Mouse (Mus musculus) midbrain, postnatal 0 days (tissue): ENCODE data around the gene Tkt. TPM values are rescaled to one million over a fixed set of nuclear protein-coding genes. Genes with fewer than 3 reads are reported as not detected.

Experiments used
- ATAC-seq: fragments of 200-750 bp; cut with Nextera tagmentation; 2 replicates; pipeline ENCODE4 v1.8.0; 2017; ENCODE audit warnings: moderate number of reproducible peaks, mild to moderate bottlenecking, moderate TSS enrichment, moderate library complexity; ENCODE audit not compliant: low FRiP score
- DNase-seq: peaks from one replicate; pipeline ENCODE4 v3.0.0-alpha.2; 2015; ENCODE audit warnings: low spot score
- H3K27ac ChIP-seq: fragments of 300-500 bp; sonication (generic); 2 replicates; pipeline ENCODE4 v1.5.1; 2014; ENCODE audit warnings: low read depth, mild to moderate bottlenecking, low read length, mixed read lengths
- H3K27me3 ChIP-seq: fragments of 300-500 bp; sonication (generic); 2 replicates; pipeline ENCODE4 v1.6.1; 2014; ENCODE audit warnings: low read length, control low read depth, mixed read lengths; ENCODE audit not compliant: insufficient read depth
- H3K36me3 ChIP-seq: fragments of 300-500 bp; sonication (generic); 2 replicates; pipeline ENCODE4 v1.6.1; 2014; ENCODE audit warnings: low read length, control low read depth, mixed read lengths; ENCODE audit not compliant: insufficient read depth
- H3K4me1 ChIP-seq: fragments of 300-500 bp; sonication (generic); 2 replicates; pipeline ENCODE4 v1.6.1; 2014; ENCODE audit warnings: mild to moderate bottlenecking, control low read depth, antibody characterized with exemption, low read length, mixed read lengths; ENCODE audit not compliant: insufficient read depth
- H3K4me2 ChIP-seq: fragments of 300-500 bp; sonication (generic); 2 replicates; pipeline ENCODE4 v1.6.1; 2014; ENCODE audit warnings: low read depth, mild to moderate bottlenecking, low read length, mixed read lengths; ENCODE audit not compliant: poor library complexity, severe bottlenecking
- H3K4me3 ChIP-seq: fragments of 300-500 bp; sonication (generic); 2 replicates; pipeline ENCODE4 v1.5.1; 2014; ENCODE audit warnings: low read depth, mild to moderate bottlenecking, low read length, moderate library complexity
- H3K9ac ChIP-seq: fragments of 300-500 bp; sonication (generic); replicated peaks from 2 replicates; pipeline ENCODE4 v1.6.1; 2014; ENCODE audit warnings: mild to moderate bottlenecking, low read length, moderate library complexity, mixed read lengths; ENCODE audit not compliant: poor library complexity, severe bottlenecking
- H3K9me3 ChIP-seq: fragments of 300-500 bp; sonication (generic); 2 replicates; pipeline ENCODE4 v1.6.1; 2016; ENCODE audit warnings: low read length, control low read depth
- CTCF ChIP-seq: IDR thresholded peaks from 2 replicates; pipeline ENCODE4 v1.5.1; 2016; ENCODE audit warnings: antibody characterized with exemption, mild to moderate bottlenecking
- WGBS: fragments of 180-500 bp; shearing (Covaris S2); extraction: QIAGEN DNeasy Blood & Tissue Kit; methylation state at CpG from one replicate; pipeline ENCODE4 v1.1.7; 2014; 5-methylcytosine and 5-hydroxymethylcytosine counted together
- polyA plus RNA-seq: library from polyadenylated mRNA; unstranded; fragments of >200 nt; fragmentation: Nextera tagmentation; extraction: Ambion mirVana; gene quantifications from 2 replicates; pipeline ENCODE4 v1.2.1, GENCODE M21; 2015
- total RNA-seq: library from RNA; depleted of rRNA; stranded (reverse); fragments of >200 nt; gene quantifications from 2 replicates; pipeline ENCODE4 v1.2.3, GENCODE M21; 2014

Tkt gene
- total and polyA plus RNA-seq, 2 experiments from 2014 or later = 241 to 388 TPM

DNA sequence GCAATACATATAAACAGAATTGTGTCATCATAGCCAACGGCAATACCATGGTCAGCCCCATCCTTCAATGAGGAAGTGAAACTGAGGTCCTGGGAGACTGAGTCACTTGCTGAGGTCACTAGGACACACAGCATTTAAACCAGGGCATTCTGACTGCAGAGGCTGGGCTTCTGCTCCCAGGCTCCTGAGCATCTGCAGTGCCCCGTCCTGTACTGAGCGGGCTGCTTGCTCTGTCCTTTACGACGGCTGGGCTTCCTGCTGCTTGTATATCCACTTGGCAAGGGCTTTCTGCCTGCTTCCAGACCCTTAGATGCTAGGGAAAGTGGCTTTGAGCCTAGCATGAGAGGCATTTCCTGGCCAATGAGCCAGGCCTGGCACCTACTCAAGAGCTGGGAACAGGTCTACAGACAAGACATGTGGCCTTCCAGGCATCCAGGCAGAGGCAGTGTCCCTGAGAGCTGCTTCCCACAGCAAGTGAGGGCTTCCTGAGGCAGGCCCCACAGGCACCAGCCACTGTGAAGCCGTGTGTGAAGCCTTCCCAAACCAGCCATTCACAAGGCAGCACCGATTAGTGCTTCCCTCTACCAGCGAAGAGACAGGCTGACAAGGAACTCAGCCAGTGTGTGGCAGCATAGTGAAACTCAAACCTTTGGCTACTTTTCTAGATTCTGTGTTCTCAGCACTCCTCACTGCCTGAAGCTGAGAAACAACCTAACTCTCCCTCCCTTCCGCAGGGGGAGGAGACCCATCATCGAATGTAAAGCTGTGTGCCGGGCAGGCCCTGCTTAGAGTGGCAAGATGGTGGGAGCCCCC is 45.3 kb downstream of the Tkt start:
- peak overlapping the region; percentile 67; the same call in 1 of the 2 replicates for H3K27ac ChIP-seq
- ATAC-seq = peak; percentile 79
- no peak overlapping the region for H3K9ac ChIP-seq
- H3K4me2 ChIP-seq = no peak overlapping the region
- H3K4me1 ChIP-seq = no peaks in the 10 kb centered on the region
- WGBS = 28% methylated on average over 11 of the region's 11 CpGs
- H3K27me3 ChIP-seq = no peaks in the 10 kb centered on the region
- TF ChIP-seq CTCF = peak; percentile 65
- H3K36me3 ChIP-seq = no peaks in the 10 kb centered on the region
- no peaks in the 10 kb centered on the region for H3K9me3 ChIP-seq
- peak; percentile 84 for DNase-seq
- H3K4me3 ChIP-seq = no peak overlapping the region

DNA sequence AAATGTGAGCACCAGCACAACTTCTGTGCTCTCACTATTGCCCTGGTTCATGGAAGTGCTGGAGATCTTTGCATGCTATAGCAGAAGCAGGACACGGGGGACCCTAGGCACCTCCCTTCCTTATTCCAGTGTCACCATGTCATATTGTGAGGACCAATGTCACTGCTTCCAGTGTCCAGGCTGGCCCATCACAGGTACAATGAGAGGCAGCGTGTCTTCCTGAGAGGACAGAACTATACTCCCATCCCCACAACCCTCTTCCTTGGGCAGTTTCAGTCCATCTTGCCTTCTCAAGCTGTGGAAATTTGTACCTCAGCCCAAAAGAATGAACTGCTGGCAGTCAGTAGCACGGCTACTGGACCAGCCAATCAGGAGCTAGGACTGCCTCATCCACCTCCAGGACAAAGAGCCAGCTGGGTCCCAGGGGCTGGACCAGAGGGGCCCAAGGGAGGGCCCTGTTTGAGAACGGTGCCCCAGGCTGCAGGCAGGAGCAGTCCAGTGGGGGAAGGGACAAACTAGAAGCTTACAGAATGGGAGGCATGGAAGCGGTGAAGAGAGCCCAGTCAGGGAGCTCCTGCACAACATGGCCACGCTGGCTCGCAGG is 46.0 kb downstream of the Tkt start:
- no peak for TF ChIP-seq CTCF

DNA sequence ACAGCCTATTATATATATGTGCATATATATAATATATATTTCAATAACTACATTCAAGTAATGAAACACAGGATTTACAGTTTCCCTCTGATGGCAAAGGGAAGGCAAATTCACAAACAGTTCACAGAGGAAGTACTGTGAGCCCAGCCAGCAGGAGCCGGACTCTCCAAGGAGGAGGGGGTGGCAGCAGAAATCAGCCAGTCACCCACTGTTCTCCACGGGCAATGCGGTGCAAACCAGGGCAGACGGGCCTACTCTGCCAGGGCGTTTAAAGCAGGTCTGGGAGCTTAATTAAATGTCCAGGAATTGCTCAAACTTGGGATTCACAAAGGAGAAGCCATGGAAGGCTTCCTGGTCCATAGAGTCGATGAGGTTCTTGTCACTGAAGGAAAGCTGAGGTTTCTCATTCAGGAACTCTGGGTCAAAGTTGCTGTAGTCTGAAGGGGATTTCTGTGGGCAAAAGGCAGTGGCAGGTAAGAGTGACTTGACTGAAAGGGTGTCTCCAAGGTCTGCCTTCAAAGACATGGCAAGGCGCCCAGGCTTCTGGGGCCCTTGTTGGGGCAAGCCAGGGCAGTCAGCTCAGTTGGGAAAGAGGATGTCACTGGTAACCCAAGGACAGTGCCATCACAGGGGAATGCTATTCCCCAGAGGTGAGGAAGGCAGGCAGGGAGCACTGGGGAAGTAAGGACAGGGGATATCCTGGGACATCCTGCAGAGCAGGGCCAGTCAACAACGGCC is 47.6 kb downstream of the Tkt start:
- no peaks in the 10 kb centered on the region for H3K27me3 ChIP-seq
- H3K36me3 ChIP-seq = no peaks in the 10 kb centered on the region
- no peak overlapping the region for H3K4me2 ChIP-seq
- no peak overlapping the region for H3K27ac ChIP-seq
- no peak overlapping the region for H3K9ac ChIP-seq
- H3K9me3 ChIP-seq = no peaks in the 10 kb centered on the region
- DNase-seq = no peak
- no peak for ATAC-seq
- no peaks in the 10 kb centered on the region for H3K4me1 ChIP-seq
- 83% methylated on average over 8 of the region's 8 CpGs for WGBS
- no peak overlapping the region for H3K4me3 ChIP-seq
- TF ChIP-seq CTCF = no peak

More for the DNA sequence above, 46.0 kb downstream of the Tkt start:
- ATAC-seq (peak; percentile 62), DNase-seq (peak; percentile 68)
- Histone ChIP-seq H3K36me3 (no peaks in the 10 kb centered on the region), H3K9me3 (no peaks in the 10 kb centered on the region), H3K4me2 (no peak overlapping the region), H3K27ac (peak overlapping the region; percentile 67; the same call in 1 of the 2 replicates), H3K9ac (0 out of 2 replicates have a peak overlapping the region, but pooled peaks have one; percentile 3), H3K4me1 (no peaks in the 10 kb centered on the region), H3K4me3 (no peak overlapping the region), H3K27me3 (no peaks in the 10 kb centered on the region)
- 22% methylated on average over 7 of the region's 7 CpGs for WGBS

DNA sequence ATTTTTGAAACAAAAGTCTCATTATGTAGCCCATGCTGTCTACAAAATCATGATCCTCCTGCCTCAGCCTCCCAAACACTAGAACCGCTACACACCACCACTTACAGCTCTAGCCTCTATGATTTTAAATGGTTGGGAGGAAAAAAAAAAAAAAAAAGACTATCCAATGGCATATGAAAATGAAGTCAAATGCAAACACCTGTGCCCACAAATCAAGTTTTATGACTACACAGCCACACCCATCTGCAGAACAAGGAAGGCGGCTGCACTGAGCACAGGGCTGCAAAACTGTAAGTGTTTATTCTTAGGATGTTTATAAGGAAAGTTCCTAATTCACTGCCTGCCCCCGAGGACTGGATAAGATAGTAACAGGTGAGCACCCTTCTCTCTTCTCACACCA is 48.2 kb downstream of the Tkt start:
- 92% methylated on average over 3 of the region's 3 CpGs for WGBS
- TF ChIP-seq CTCF = no peak

DNA sequence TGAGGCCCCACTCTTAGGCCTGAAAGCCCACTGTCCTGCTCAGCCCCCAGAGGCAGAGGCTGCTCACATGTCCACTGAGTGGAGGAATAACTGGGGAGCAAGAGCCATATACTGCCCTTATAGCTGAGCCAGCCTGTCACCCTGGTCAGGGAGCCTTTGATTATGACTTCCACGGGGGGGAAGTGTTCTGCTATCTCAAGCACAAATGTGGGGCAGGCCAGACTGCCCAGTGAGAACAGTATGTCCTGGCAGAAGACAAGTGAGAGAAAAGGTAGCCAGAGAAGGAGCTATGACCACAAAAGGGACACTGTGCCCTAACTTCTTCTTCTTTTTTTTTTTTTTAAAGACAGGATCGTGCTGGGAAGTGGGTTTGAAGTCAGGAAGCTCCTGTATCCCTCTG is 49.0 kb downstream of the Tkt start:
- Histone ChIP-seq H3K4me1 (no peaks in the 10 kb centered on the region), H3K4me3 (no peak overlapping the region), H3K36me3 (no peaks in the 10 kb centered on the region), H3K27me3 (no peaks in the 10 kb centered on the region), H3K4me2 (no peak overlapping the region), H3K27ac (no peak overlapping the region), H3K9me3 (no peaks in the 10 kb centered on the region), H3K9ac (no peak overlapping the region)
- WGBS = 63% methylated on average over 2 of the region's 2 CpGs
- ATAC-seq (no peak), DNase-seq (no peak)
- no peak for TF ChIP-seq CTCF

More for the DNA sequence above, 48.2 kb downstream of the Tkt start:
- no peak for DNase-seq
- Histone ChIP-seq H3K36me3 (no peaks in the 10 kb centered on the region), H3K27me3 (no peaks in the 10 kb centered on the region), H3K9ac (no peak overlapping the region), H3K27ac (no peak overlapping the region), H3K9me3 (no peaks in the 10 kb centered on the region), H3K4me2 (no peak overlapping the region), H3K4me3 (no peak overlapping the region), H3K4me1 (no peaks in the 10 kb centered on the region)
- ATAC-seq = no peak
